Mouse (Mus musculus) MEL-GATA-1-ER (cell line): ENCODE results near the gene Rbm46.

Experiments used
- DNase-seq: peaks from one replicate; pipeline ENCODE4 v3.0.0-alpha.2; 2012; ENCODE audit warnings: low read depth; ENCODE audit errors: extremely low read depth

The Rbm46 gene

DNA sequence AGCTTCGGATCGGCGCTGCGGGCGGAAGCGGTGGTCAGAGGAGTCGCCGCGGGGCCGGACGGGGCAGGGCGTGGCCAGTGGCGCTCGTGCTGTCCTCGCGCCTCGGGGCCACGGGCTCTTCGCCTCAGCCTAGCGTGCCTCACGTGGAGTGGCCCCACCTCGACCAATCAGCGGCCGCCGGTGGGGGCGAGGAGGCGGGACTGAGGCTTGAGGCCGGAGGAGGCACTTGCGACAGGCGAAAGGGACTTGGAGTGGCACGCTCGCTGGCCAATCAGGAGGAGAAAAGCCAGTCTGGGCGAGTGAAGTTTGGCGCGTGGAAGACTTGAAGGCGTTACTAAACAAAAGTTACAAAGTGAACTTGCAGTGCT, at the start of gene Rbm46:
TSS of gene Rbm46 (minus strand) at position 112 of the 368 bp plus-strand sequence.
- DNase-seq, result no peak

DNA sequence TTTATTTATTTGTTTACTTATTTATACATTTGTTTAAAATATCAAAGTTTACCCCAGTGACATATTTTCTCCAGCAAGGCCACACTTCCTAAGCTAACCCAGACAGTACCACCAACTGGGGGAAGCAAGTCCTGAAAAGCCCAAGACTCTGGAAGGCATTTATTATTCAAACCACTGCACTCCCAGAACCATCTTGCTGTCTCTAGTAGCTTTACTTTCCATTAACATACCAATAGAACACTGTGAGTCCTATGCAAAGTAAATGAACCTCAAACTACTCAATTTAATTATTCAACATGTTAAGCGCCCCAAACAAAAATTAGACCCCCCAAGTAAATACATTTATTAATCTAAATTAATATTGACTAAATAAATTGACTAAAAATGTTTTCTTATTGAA, 39.3 kb upstream of the Rbm46 start:
- no peak for DNase-seq

DNA sequence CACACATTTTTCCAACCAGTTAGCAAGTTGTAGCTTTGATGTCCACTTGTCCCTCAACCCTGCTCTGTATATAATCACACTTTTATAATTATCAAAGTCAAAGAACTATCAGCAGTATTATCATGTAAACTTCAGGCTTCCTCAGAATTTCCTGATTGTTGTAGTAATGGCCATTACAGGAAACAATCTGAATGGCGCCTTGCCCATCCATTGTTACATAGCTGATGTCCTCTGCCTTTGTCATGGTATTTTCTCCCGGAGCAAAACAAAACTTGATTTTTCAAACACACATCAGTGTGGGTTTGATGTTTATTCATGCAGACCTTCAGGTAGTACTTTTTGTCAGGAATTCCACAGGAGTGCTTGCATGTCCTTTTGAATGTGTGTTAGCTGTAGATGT, 32.4 kb upstream of the Rbm46 start:
- DNase-seq, result no peak

DNA sequence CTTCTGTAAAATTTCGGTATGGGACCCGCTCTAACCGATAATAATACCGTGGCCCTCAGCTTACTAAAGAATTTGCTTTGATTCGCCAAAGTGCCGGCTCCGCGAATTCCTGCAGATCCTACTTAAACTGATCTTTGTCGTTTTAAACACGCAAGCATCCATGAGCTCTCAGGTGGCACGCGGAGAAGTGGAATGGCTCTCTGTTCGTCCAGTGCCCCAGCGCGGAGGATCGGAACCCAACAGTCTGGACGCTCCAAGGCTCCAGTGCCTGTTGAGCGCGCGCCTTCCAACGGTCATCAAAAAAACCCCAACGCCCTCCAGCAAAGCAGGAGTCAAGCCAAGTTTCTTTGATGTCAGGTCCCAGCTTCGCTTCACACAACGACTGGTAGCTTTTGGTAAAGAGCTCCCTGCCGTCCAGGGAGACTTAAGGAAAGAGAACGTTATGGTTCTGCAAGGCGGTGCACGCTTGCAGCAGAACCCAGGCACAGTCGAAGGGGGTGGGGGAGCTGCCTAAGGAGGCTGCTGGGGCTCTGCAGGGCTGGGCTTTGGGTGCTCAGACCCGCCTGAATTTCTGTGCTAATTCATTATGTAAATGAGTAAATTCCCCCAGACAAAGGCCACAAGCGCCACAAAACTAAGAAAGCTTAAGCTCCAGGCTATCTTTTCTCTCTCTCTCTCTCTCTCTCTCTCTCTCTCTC, 28.1 kb upstream of the Rbm46 start:
- DNase-seq, result no peak

DNA sequence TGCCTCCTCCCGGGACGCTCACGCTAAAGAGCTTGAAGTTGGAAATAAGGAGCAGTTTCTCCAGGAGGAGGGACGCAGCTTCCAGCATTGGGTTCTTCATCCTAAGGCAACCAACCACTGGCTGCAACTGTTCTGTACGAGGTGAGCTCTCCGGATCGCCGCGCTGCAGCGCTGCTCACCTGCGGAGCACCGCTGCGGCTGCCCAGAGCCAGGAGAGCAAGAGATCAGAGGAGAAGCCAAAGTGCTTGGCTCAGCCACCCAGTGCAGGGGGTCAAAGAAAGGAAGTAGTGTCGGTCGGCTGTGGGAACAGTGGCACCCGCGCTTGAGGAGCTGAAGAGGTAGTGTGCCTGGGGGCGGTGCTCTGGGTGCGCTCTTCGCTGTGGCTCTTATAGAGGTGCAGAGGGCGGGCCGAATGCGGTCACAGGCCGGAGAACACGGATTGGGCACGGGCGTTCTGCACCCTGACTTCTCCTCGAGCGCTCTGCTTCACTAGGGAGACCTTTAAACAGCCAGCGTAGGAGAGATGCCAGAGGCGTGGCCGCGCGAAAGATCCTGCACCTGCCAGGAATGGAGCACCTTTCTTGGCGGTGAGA, 27.4 kb upstream of the Rbm46 start, which contains the start of gene Lrat:
TSS of gene Lrat (minus strand) at position 361 of the 593 bp plus-strand sequence.
- DNase-seq, result no peak

DNA sequence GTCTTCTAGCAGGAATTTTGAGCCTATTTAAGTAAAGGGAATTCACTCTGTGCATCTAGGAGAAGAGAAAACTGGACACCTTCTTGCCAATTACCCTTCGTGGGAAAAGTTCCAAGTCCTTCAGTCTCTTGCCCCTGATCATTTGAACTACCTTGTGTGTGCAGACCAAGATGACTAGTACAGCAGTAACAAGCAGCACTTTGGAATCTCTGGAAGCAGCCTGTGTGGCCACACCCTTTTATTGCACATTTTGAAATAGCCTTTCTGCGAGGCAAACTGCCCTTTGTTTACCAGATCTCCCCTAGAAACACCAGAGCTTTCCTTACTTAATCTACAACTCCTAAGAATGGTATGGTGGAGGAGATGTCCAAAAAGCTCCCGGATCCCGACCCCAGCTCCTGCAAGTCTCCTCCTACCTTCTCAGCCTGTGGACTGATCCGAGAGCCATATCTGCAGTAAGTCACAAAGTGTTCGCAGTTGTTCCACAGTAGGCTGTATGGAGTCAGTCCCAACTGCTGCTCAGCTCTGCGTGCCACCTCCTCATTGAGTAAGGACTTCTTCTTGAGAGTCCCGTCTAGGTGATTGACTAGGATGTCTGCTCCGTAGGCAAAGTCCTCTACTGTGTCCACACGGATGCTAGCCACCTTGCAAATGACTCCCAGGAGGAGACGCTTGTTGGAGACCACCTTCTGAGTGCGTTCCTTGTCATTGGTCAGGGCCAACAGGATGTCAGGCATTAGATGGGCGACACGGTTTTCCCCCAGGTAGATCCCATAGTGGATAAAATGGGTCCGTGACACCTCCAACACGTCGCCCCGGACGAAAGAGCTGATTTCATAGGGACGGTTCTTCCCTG, 26.7 kb upstream of the Rbm46 start:
- DNase-seq, result no peak

DNA sequence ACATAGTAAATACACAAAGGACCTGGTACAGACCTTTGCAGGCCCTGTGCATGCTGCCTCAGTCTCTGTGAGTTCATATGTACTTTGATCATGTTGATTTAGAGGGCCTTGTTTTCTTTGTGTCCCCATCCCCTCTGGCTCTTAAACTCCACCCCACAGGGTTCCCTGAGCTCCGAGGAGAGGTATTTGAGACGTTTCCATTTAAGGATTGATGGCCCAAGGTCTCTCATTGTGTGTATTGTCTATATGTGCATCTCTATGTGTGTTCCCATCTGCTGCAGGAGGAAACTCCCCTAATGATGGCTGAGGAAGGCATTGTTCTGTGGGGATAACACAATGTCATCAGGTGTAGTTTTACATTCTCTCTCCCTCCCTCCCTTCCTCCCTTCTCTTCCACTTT, 12.6 kb upstream of the Rbm46 start:
- DNase-seq, result no peak

DNA sequence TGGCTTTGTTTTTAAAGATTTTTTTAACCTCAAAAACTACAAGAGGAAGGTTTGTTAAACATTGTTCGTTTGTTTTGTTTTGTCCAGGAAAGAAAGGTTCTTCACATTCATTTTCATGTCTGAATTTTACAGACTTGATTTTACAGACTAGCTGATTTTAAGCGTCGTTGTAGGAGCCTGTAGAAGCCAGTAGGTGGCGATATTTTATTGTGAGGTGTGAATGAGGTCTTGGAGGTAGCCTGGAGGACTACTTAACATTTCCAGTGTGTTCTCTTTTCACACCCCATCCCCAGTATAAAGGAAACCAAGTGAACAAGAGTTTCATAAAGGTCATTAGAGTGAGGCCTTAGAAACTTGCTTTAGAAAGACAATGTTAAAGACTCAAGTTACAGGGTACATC, 975 bp upstream of the Rbm46 start:
- DNase-seq, result no peak

DNA sequence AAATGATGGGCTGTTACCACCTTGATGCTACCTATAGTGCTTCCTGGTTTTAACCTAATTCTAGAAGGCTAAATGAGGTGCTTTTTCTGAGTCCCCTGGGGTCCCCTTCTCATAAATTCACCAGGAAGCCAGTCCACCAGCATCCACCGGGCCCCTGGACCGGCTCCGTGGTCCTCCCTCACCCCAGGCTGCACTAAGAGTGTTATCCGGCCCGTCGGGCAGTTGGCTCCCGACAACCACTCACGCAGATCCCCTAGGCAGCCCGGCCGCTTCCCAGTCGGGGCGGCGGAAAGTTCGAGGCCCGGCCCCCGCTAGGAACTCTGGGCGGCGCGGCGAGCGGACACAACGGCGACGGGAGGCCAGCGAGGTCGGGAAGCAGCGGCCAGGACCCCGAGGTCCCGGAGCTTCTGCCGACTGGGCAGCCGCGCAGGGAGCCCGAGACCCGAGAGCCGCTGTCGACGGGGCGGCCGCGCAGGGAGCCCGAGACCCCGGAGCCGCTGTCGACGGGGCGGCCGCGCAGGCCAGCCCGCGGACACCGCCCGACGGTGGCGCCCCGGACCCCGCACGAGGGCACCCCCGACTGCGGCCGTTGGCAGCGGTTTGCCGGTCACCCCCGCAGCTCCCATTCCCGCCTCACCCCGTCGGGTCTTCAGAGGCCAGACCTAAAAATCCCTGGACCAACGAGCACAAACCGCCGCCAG, 462 bp downstream of the Rbm46 start:
- no peak for DNase-seq

DNA sequence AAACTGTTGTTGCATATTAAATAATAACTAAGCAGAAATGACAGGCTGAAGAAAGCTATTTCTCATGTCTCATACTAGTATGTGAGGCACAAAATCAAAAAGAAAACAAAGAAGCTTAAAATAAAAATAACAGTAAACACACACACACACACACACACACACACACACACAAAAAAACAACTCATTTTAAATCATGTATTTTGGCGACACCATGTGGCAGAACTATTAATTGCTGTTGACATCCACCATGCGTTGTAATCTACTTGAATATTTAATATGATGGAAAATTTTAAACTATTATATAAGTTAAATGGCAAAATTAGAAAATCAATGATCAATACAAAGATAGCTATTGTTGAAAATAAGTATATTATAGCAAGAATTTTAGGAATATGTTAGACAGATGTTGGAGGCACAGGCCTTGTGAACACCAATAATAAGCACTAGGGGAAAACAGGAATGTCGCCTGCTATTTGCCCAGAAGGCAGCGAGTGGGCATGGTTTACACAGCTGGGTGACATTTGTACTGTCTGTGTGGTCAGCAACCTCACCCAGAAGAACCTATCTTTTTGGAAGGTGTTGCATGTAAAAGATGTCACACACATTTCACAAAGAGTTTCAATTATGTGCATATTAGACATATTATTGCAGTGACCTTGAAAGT, 18.7 kb downstream of the Rbm46 start:
- peak; percentile 13 for DNase-seq

DNA sequence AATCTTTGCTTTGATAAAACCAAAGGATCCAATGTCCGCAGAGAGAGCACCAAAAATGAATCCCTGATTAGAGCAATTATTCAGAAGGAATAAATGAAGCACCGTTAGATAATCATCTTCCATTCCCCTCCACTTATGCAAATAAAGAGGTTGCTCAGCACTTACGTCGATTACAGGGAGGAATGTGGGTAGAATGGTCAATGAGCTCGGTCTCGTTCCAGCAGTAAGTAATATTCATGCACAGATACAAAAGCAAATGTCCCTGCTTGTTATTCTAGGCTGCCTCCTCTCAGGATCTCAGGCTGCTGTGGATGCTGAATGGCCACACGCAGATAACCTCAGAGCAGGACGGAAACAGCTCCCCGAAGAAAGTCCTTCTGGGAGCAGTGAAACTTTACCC, 51.1 kb downstream of the Rbm46 start:
- DNase-seq, result no peak

DNA sequence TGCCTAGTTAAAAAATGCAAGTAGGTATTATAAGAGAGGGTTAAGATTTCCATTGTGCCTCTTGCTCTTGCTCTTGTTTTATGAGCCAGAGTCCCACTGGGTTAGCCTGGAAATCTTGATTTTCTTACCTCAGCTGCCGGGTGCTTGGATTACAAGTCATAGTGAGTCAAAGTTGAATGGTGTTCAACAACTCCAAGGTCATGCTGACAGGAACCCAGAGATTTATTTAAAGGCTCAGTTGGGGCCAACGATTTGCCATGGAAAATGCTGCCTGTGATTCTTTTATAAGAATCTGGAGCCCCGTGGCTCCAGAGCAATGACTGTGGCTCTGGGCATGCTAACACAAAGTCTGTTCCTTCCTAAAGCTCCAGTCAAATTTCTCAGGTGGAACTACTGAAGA, 64.4 kb downstream of the Rbm46 start:
- DNase-seq, result no peak

DNA sequence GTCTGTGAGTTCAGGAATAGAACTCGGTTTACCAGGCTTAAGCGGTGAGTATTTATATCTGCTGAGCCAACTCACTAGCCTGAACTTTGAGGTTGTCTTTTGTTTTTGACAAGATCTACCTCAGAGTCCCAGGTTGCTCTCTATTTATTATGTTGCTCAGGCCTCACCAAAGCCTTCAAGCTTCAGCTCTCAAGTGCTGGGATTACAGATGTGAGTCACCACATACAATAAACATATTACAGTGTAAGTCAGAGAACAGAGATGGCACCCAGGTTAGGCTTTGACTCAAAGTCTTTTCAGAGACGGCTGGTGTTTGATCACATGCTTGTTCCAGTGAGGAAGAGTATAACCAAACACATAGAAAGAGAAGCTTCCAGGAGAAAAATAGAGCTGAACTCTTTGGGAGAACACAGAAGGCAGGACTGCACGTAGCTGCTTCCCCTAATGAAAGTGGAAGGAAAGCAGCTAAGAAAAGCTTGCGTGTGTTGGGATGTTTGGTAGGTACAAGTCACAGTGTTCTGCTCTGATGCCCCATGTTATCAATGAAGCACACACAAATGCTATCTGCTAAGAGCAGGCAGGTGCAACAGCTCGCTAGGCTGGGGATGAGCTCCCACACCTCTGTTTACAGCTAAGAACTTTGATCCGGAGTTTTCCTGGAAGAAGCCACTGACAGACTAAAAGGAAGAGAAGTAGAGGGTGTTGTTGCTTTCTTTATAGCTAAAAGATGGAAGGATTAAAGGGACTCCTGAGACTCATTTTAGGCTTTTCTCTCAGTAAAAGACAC, 65.8 kb downstream of the Rbm46 start:
- DNase-seq, result no peak

DNA sequence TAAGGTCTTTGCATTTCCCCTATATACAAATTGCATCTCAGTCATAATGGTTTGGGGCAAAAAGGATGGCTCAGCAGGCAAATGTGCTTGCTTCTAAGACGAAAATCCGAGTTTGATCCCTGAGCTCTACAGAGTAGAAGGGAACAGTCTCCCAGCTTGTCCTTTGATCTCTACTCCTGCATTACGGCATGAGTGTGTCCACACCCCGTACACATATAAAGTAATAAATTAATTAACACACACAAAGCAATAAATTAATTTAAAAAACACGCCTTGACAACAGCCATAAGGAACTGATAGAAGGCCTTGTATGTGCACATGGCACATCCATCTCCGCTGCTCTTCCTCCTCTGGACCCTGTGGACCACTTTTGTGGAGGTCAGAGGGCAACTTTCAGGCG, 66.5 kb downstream of the Rbm46 start:
- no peak for DNase-seq

DNA sequence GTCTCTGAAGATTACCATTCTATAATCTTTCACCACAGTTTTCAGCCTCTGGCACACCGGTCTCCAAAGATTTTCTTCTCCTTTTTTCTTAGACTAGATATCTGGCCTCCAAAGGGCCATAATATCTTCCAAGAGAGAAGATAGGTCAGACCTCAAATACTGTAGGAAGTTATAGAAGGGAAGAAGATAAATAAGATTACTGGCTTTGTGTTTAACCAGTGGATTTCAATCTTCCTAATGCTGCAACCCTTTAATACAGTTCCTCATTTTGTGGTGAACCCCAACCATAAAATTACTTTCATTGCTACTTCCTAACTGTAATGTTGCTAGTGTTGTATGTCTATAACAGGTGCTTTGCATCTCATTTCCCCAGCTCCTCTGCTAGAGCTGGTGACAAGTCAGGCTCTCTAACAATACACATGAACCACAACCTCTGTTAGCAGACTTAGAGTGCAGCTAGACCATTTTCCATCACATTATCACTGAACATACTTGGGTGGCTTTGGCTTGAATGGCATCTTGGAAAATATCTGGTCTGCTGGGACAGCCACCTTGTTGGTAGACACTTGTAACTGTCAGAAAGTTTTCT, 67.9 kb downstream of the Rbm46 start:
- no peak for DNase-seq

DNA sequence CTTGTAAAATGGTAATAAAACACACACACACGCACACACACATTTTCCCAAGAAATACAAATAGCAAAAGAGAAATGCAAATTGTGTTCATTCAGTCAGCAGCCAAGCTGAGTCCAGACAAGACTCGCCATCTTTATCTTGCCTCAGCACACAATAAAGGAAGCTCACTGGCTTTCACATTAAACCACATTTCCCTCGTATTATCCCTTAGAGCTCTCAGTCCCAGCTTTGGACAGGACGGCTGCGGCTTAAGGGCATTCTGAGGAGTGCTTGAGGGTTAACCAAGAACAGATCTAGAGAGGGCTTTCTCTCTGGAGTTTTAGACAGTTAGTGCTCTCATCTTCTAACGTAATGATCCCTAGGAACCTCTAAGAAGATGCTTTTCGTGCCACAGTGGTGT, 71.0 kb downstream of the Rbm46 start:
- no peak for DNase-seq

DNA sequence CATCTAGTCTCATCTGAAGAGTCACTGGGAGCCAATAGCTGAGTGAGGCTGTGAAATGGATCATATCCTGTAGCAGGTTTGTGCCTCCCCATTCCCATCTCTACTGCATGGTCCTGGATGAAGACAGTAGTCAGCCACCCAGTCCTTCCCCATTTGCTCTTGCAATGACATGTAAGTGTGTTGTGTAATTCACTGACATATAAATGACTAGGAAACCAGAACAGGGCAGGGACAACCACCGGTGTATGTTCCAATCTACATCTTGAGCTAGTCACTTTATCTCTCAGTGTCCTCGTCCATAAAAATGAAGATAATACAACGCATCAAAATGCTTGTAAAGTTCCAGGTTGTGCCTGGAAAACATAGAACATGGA, 75.8 kb downstream of the Rbm46 start:
- DNase-seq, result no peak

DNA sequence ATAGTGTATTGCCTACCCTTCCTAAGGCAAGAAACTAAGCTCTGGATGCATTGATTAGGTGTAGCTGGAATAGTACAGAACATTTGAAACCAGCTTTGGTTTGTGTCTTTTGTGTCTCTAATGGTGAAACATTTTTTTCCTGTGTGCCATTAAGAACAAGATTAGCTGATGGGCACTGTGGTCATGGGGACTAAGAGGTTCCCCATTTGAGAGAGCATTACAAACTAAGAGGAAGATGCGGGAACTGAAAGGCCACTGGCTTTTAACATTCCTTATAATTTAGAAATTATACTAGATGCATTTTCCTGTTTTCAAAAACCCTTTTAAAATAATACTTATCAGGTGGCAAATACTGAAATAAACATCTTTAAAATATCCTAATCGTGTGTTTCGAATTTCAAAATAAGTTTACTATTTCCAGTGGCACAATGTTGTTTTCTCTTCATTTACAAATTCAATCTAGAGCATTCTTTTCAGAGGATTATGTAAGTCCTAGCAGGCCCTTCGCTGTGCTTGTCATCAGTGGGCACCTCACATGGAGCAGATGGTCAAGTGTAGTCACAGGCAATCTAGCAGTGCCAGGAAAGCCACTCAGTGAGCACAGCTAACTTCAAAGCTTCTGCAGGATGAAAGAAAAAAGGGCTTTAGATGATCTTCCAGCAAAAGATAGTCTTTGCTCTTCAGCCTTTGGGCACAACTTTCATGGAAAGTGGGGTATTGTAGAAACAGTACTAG, 76.4 kb downstream of the Rbm46 start:
- no peak for DNase-seq

DNA sequence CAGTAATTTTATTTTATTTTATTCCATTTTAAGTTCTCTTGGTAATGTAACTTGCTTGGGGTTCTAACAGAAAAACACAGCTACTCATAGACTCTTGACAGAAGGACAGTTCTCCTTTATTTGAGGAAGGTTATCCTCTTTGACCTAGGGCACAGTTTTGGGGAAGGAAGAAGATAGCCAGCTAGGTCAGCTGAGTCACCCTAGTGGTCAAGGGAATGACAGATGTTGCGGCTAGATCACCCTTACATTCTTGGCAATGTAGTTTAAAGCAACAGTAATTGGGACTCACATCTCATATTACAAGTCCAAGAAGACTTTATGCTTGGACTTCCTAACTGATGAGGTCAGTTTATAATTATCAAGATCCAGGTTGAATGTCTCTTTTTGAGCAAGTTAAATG, 82.6 kb downstream of the Rbm46 start:
- DNase-seq, result peak; percentile 4

DNA sequence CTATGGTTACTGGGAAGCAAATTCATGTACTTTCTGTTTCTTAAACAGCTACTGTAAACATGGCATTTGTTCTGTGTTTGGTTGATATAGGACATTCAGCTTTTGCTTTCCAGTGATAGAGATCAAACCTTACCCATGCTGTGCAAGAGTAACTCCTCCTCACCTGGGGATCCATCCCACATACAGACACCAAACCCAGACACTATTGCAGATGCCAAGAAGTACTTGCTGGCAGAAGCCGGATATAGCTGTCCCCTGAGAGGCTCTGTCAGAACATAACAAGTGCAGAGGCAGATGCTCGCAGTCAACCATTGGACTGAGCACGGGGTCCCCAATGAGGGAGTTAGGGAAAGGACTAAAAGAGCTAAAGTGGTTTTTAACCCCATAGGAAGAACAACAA, 84.6 kb downstream of the Rbm46 start:
- no peak for DNase-seq
